Mouse (Mus musculus) forebrain, postnatal 0 days (tissue): ENCODE data around the gene Itpr1. TPM values are rescaled to one million over a fixed set of nuclear protein-coding genes. Genes with fewer than 3 reads are reported as not detected.

Experiments
- ATAC-seq: fragments of 200-750 bp; cut with Nextera tagmentation; 2 replicates; pipeline ENCODE4 v1.8.0; 2017; ENCODE audit warnings: mild to moderate bottlenecking, moderate library complexity
- DNase-seq: peaks from one replicate; pipeline ENCODE4 v3.0.0-alpha.2; 2015
- H3K27ac ChIP-seq: fragments of 300-500 bp; sonication (generic); 2 replicates; pipeline ENCODE4 v1.5.1; 2014; ENCODE audit warnings: low read depth, mild to moderate bottlenecking, antibody characterized with exemption, low read length, moderate library complexity, mixed read lengths
- H3K27me3 ChIP-seq: fragments of 300-500 bp; sonication (generic); 2 replicates; pipeline ENCODE4 v1.6.1; 2014; ENCODE audit warnings: mild to moderate bottlenecking, low read length, mixed read lengths; ENCODE audit not compliant: insufficient read depth
- H3K36me3 ChIP-seq: fragments of 300-500 bp; sonication (generic); 2 replicates; pipeline ENCODE4 v1.6.1; 2014; ENCODE audit warnings: mild to moderate bottlenecking, moderate library complexity; ENCODE audit not compliant: insufficient read depth
- H3K4me1 ChIP-seq: fragments of 300-500 bp; sonication (generic); 2 replicates; pipeline ENCODE4 v1.6.1; 2014; ENCODE audit warnings: antibody characterized with exemption; ENCODE audit not compliant: insufficient read depth
- H3K4me2 ChIP-seq: fragments of 300-500 bp; sonication (generic); 2 replicates; pipeline ENCODE4 v1.6.1; 2014; ENCODE audit warnings: low read depth, mild to moderate bottlenecking, moderate library complexity
- H3K4me3 ChIP-seq: fragments of 300-500 bp; sonication (generic); 2 replicates; pipeline ENCODE4 v1.5.1; 2014; ENCODE audit warnings: low read depth, low read length, mixed read lengths
- H3K9ac ChIP-seq: fragments of 300-500 bp; sonication (generic); 2 replicates; pipeline ENCODE4 v1.6.1; 2014; ENCODE audit warnings: mild to moderate bottlenecking
- H3K9me3 ChIP-seq: fragments of 300-500 bp; sonication (generic); 2 replicates; pipeline ENCODE4 v1.6.1; 2016; ENCODE audit warnings: low read length
- CTCF ChIP-seq: sonication (generic); IDR thresholded peaks from 2 replicates; pipeline ENCODE4 v1.5.1; 2016; ENCODE audit warnings: antibody characterized with exemption, control low read depth, low read depth
- WGBS: fragments of 180-500 bp; shearing (Covaris S2); extraction: QIAGEN DNeasy Blood & Tissue Kit; methylation state at CpG from one replicate; pipeline ENCODE4 v1.1.7; 2014; 5-methylcytosine and 5-hydroxymethylcytosine counted together
- polyA plus RNA-seq: library from polyadenylated mRNA; unstranded; fragments of >200 nt; fragmentation: Nextera tagmentation; extraction: Ambion mirVana; gene quantifications from 2 replicates; pipeline ENCODE4 v1.2.1, GENCODE M21; 2015
- total RNA-seq: library from RNA; depleted of rRNA; stranded (reverse); fragments of >200 nt; gene quantifications from 2 replicates; pipeline ENCODE4 v1.2.3, GENCODE M21; 2014

Itpr1 gene
- total and polyA plus RNA-seq, 2 experiments from 2014 or later = 5.5 to 39.6 TPM

GRCm38 (mm10) chr6:108566549-108566948 lies 353.7 kb downstream of the Itpr1 start:
- Histone ChIP-seq H3K4me1 (no peaks in the 10 kb centered on the region), H3K27me3 (no peaks in the 10 kb centered on the region), H3K4me3 (no peak overlapping the region), H3K36me3 (no peaks in the 10 kb centered on the region), H3K9ac (no peak overlapping the region), H3K4me2 (no peak overlapping the region), H3K27ac (no peak overlapping the region), H3K9me3 (no peaks in the 10 kb centered on the region)
- ATAC-seq = no peak
- DNase-seq = no peak
- no peak for TF ChIP-seq CTCF

DNA sequence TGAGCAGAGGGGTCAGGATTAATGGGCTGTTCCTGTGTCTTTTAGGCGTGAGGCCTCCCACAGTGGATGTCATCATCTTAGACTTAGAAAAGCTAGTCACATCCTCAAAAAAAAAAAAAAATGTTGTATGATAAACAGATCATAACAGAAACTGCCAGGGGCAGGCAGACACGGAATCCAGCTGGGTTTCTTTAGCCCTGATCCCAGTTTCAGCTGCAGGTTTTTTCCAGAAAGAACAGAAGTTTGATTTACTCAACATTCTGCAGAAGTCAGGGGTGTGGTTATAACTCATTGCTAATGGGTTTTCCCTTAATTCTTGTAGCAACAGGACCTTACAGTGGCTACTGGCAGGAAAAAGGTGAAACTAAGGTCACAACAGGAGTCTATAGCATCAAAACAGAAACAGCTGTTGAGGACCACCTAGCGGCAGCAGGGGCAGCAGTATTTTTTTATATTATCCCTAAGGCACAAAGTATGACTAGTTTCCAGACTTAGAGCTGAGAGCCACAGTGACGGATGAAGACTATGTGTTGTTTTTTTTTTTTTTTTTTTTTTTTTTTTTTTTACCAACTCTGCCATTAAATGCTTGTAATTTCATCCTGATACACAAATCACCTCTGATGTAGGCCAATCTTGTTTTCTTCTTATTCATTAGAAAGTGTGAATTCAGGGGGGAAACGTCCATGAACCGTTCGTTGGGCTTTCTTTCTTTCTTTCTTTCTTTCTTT lies 356.7 kb downstream of the Itpr1 start:
- no peak for TF ChIP-seq CTCF
- no peak for DNase-seq
- no peaks in the 10 kb centered on the region for H3K9me3 ChIP-seq
- H3K4me3 ChIP-seq = no peak overlapping the region
- H3K9ac ChIP-seq = no peak overlapping the region
- H3K27ac ChIP-seq = no peak overlapping the region
- 68% methylated on average over 7 of the region's 7 CpGs for WGBS
- no peaks in the 10 kb centered on the region for H3K4me1 ChIP-seq
- ATAC-seq = no peak
- H3K27me3 ChIP-seq = no peaks in the 10 kb centered on the region
- H3K36me3 ChIP-seq = no peaks in the 10 kb centered on the region
- no peak overlapping the region for H3K4me2 ChIP-seq

DNA sequence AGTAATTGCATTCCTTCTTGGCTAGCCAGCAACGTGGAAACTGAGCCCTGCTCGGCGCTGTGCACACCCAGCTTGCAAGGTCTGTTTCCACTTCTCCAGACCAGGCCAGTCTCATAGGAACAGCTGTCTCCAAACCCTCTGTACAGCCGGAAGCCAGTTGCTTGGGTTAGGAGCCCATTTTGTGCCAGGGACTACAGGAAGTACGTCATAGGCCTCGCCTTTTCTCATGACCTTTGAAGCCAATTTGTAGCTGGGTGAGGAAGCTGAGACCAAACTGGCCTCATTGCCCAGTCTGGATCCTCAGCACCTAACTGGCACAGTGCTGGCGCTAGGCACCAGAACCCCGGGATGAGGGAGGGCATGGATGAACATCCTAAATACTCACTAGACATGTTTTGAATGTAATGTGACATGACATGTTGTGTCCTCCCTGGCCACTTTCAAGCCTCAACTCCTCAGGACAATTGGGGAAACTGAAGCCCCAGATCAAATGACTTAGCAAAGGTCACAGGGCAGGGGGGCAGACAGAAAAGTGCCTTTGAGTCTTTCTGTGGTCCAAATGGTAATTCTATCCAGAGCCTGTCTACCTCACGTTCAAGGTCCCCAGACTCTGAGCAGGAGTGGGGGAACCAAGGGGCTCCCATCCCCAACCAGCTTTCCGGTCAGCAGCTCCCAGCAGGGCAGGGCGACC lies 357.6 kb downstream of the Itpr1 start:
- Histone ChIP-seq H3K9ac (peak overlapping the region; percentile 48), H3K36me3 (no peaks in the 10 kb centered on the region), H3K9me3 (no peaks in the 10 kb centered on the region), H3K4me2 (peak overlapping the region; percentile 61), H3K27me3 (no peaks in the 10 kb centered on the region), H3K27ac (no peak overlapping the region), H3K4me1 (no peaks in the 10 kb centered on the region), H3K4me3 (peak overlapping the region; percentile 36)
- ATAC-seq (no peak), DNase-seq (no peak)
- WGBS = 34% methylated on average over 11 of the region's 11 CpGs
- no peak for TF ChIP-seq CTCF

GRCm38 (mm10) chr6:108571042-108571590 lies 358.2 kb downstream of the Itpr1 start:
- H3K4me3 ChIP-seq = peak overlapping the region; percentile 36
- H3K9me3 ChIP-seq = no peaks in the 10 kb centered on the region
- DNase-seq = peak; percentile 45
- H3K4me2 ChIP-seq = peak overlapping the region; percentile 61
- H3K27ac ChIP-seq = no peak overlapping the region
- no peaks in the 10 kb centered on the region for H3K36me3 ChIP-seq
- TF ChIP-seq CTCF = no peak
- no peaks in the 10 kb centered on the region for H3K4me1 ChIP-seq
- peak overlapping the region; percentile 48 for H3K9ac ChIP-seq
- peak; percentile 89 for ATAC-seq
- 2% methylated on average over 21 of the region's 21 CpGs for WGBS
- no peaks in the 10 kb centered on the region for H3K27me3 ChIP-seq

GRCm38 (mm10) chr6:108572646-108573045 lies 359.8 kb downstream of the Itpr1 start:
- Histone ChIP-seq H3K27ac (no peak overlapping the region), H3K36me3 (no peaks in the 10 kb centered on the region), H3K4me1 (no peaks in the 10 kb centered on the region), H3K9me3 (no peaks in the 10 kb centered on the region), H3K27me3 (no peaks in the 10 kb centered on the region), H3K9ac (no peak overlapping the region), H3K4me3 (no peak overlapping the region), H3K4me2 (no peak overlapping the region)
- no peak for DNase-seq
- whole genome bisulfite sequencing = 57% methylated on average over 7 of the region's 7 CpGs
- no peak for ATAC-seq
- no peak for TF ChIP-seq CTCF

DNA sequence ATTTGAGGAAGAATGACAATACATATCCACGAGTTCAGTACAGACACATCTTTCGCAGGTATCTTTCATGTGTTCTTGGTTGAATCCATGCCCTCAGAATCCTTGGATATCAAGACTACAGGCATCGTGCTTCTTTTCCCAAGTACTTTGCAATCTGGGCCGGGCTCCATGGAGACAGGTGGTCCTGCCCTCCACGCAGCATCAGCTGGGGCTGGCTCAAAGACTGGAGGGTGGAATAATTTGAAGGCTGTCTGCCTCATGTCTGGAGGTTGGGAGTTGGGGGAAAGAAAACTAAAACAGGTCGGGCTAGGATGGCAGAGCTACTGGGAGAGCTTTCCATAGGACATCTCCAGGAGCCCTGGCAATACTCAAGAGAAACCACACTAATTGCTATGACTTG lies 364.2 kb downstream of the Itpr1 start:
- Histone ChIP-seq H3K4me2 (no peak overlapping the region), H3K9me3 (no peaks in the 10 kb centered on the region), H3K36me3 (no peaks in the 10 kb centered on the region), H3K9ac (no peak overlapping the region), H3K27ac (no peak overlapping the region), H3K27me3 (no peaks in the 10 kb centered on the region), H3K4me3 (no peak overlapping the region), H3K4me1 (no peaks in the 10 kb centered on the region)
- no peak for TF ChIP-seq CTCF
- 76% methylated on average over 6 of the region's 6 CpGs for WGBS
- DNase-seq (peak; percentile 57), ATAC-seq (peak; percentile 53)

GRCm38 (mm10) chr6:108588426-108588825 lies 375.5 kb downstream of the Itpr1 start:
- whole genome bisulfite sequencing = 93% methylated on average over 3 of the region's 3 CpGs
- TF ChIP-seq CTCF = no peak

More at GRCm38 (mm10) chr6:108588426-108588825, 375.5 kb downstream of the Itpr1 start:
- Histone ChIP-seq H3K9me3 (no peaks in the 10 kb centered on the region), H3K9ac (no peak overlapping the region), H3K4me3 (no peak overlapping the region), H3K36me3 (no peaks in the 10 kb centered on the region), H3K27ac (no peak overlapping the region), H3K4me1 (no peaks in the 10 kb centered on the region), H3K4me2 (no peak overlapping the region), H3K27me3 (no peaks in the 10 kb centered on the region)
- no peak for DNase-seq
- no peak for ATAC-seq
